Mouse (Mus musculus): ENCODE measurements around the gene Kcns1.
"Not testable (repeated sequence)": the region's sequence is repeated elsewhere in the genome, so short reads cannot be mapped to it uniquely, and the experiment has no call there.

Gene Kcns1

GRCm38 (mm10) chr2:164170902-164171301, at the start of gene Kcns1:
Gene Kcns1 (minus strand): TSS chr2:164171113.
- DNase-seq (ENCODE audit: low spot score in 2 of 2), result no peak

- DNase-seq (ENCODE audit: low spot score in 2 of 2), result no peak
Observed at GRCm38 (mm10) chr2:164219295-164219694, 48.4 kb upstream of the Kcns1 start.

- DNase-seq (ENCODE audit: low spot score in 2 of 2), result no peak
Observed at GRCm38 (mm10) chr2:164212711-164213110, 41.8 kb upstream of the Kcns1 start.

GRCm38 (mm10) chr2:164210892-164211291, 40.0 kb upstream of the Kcns1 start:
- DNase-seq (ENCODE audit: low spot score in 2 of 2), result no peak

GRCm38 (mm10) chr2:164206676-164207075, 35.8 kb upstream of the Kcns1 start:
- no peak for DNase-seq (ENCODE audit: low spot score in 2 of 2)

- DNase-seq (ENCODE audit: low spot score in 2 of 2), result not testable (repeated sequence)
Observed at GRCm38 (mm10) chr2:164206011-164206410, 35.1 kb upstream of the Kcns1 start.

- DNase-seq (ENCODE audit: low spot score in 2 of 2), result no peak
Observed at GRCm38 (mm10) chr2:164199626-164200327, 28.9 kb upstream of the Kcns1 start, which contains the start of gene Wfdc15a. Gene Wfdc15a (minus strand): TSS chr2:164200130.

GRCm38 (mm10) chr2:164196700-164196990, 25.7 kb upstream of the Kcns1 start:
- DNase-seq (ENCODE audit: low spot score in 2 of 2), result no peak

- DNase-seq (ENCODE audit: low spot score in 2 of 2), result no peak
Observed at GRCm38 (mm10) chr2:164195971-164196699, 25.2 kb upstream of the Kcns1 start.

GRCm38 (mm10) chr2:164194959-164195630, 24.2 kb upstream of the Kcns1 start:
- DNase-seq (ENCODE audit: low spot score in 2 of 2), result no peak

- DNase-seq (ENCODE audit: low spot score in 2 of 2), result no peak
Observed at GRCm38 (mm10) chr2:164192279-164192678, 21.4 kb upstream of the Kcns1 start.

- no peak for DNase-seq (ENCODE audit: low spot score in 2 of 2)
Observed at GRCm38 (mm10) chr2:164190576-164190975, 19.7 kb upstream of the Kcns1 start, which contains the start of gene Wfdc12. Gene Wfdc12 (minus strand): TSS chr2:164190608.

- DNase-seq (ENCODE audit: low spot score in 2 of 2), result no peak
Observed at GRCm38 (mm10) chr2:164188722-164189121, 17.8 kb upstream of the Kcns1 start.

- no peak for DNase-seq (ENCODE audit: low spot score in 2 of 2)
Observed at GRCm38 (mm10) chr2:164184145-164184719, 13.3 kb upstream of the Kcns1 start.

GRCm38 (mm10) chr2:164183340-164183739, 12.4 kb upstream of the Kcns1 start:
- DNase-seq (ENCODE audit: low spot score in 2 of 2), result no peak

- no peak for DNase-seq (ENCODE audit: low spot score in 2 of 2)
Observed at GRCm38 (mm10) chr2:164182692-164183255, 11.9 kb upstream of the Kcns1 start, which contains the start of gene Wfdc5. Gene Wfdc5 (minus strand): TSS chr2:164182742.

- no peak for DNase-seq (ENCODE audit: low spot score in 2 of 2)
Observed at GRCm38 (mm10) chr2:164180770-164181169, 9.9 kb upstream of the Kcns1 start.

GRCm38 (mm10) chr2:164180124-164180523, 9.2 kb upstream of the Kcns1 start:
- peak in 1 of 2 experiments; percentile 46 for DNase-seq (ENCODE audit: low spot score in 2 of 2)

GRCm38 (mm10) chr2:164177831-164178230, 6.9 kb upstream of the Kcns1 start:
- no peak for DNase-seq (ENCODE audit: low spot score in 2 of 2)

GRCm38 (mm10) chr2:164175850-164176249, 4.9 kb upstream of the Kcns1 start:
- no peak for DNase-seq (ENCODE audit: low spot score in 2 of 2)

- DNase-seq (ENCODE audit: low spot score in 2 of 2), result no peak
Observed at GRCm38 (mm10) chr2:164174649-164175395, 3.9 kb upstream of the Kcns1 start.
